Mouse (Mus musculus) limb, embryonic 13.5 days (tissue): ENCODE measurements at regions not wholly inside any gene's neighbourhood (a gene's known extent, or its start where the extent isn't known, plus 50 kb on each side); places are given as distances from the start of the nearest gene placed in this dataset.
"Not testable (repeated sequence)": the region's sequence is repeated elsewhere in the genome, so short reads cannot be mapped to it uniquely, and the experiment has no call there.

Experiments used
- ATAC-seq: fragments of 200-750 bp; cut with Nextera tagmentation; 2 replicates; pipeline ENCODE4 v1.8.0; 2017; ENCODE audit warnings: low read depth, moderate number of reproducible peaks, moderate TSS enrichment; ENCODE audit not compliant: low FRiP score
- H3K27ac ChIP-seq: fragments of 300-500 bp; sonication (generic); 2 replicates; pipeline ENCODE4 v1.5.1; 2015; ENCODE audit warnings: inconsistent platforms, mild to moderate bottlenecking, moderate library complexity
- H3K27me3 ChIP-seq: fragments of 300-500 bp; sonication (generic); 2 replicates; pipeline ENCODE4 v1.6.1; 2015; ENCODE audit warnings: mild to moderate bottlenecking, inconsistent platforms
- H3K36me3 ChIP-seq: fragments of 300-500 bp; sonication (generic); 2 replicates; pipeline ENCODE4 v1.6.1; 2015; ENCODE audit warnings: inconsistent platforms, mild to moderate bottlenecking, moderate library complexity
- H3K4me1 ChIP-seq: fragments of 300-500 bp; sonication (generic); 2 replicates; pipeline ENCODE4 v1.6.1; 2015; ENCODE audit warnings: inconsistent platforms
- H3K4me2 ChIP-seq: fragments of 300-500 bp; sonication (generic); replicated peaks from 2 replicates; pipeline ENCODE4 v1.6.1; 2015; ENCODE audit warnings: inconsistent platforms, mild to moderate bottlenecking, moderate library complexity
- H3K4me3 ChIP-seq: fragments of 300-500 bp; sonication (generic); 2 replicates; pipeline ENCODE4 v1.5.1; 2015; ENCODE audit warnings: moderate library complexity, mild to moderate bottlenecking, inconsistent platforms
- H3K9ac ChIP-seq: fragments of 300-500 bp; sonication (generic); 2 replicates; pipeline ENCODE4 v1.6.1; 2015; ENCODE audit warnings: mild to moderate bottlenecking, inconsistent platforms
- H3K9me3 ChIP-seq: fragments of 300-500 bp; sonication (generic); 2 replicates; pipeline ENCODE4 v1.6.1; 2016; ENCODE audit warnings: inconsistent platforms
- WGBS: fragments of 180-500 bp; shearing (Covaris S2); methylation state at CpG from one replicate; pipeline ENCODE4 v1.1.7; 2015; 5-methylcytosine and 5-hydroxymethylcytosine counted together

DNA sequence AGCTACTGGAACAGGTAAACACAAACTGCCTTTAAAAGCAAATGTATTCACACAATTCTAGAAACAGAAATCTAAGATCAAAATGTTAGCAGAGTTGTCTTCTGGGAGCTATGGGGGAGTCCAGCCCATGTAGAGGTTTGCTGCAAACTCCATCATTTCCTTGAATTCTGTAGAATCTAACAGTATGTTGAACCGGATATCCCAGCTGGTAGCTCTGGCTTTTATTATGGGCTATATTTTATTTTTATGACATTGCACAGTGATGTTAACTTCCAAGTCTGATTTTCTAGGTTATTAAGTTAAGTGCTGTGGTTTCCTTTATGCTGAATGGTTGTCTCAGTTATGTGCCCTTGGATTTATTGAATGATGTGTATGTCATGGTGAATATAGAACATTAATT, 136.3 kb downstream of the AI429214 start:
- ATAC-seq, result peak; percentile 51; the same call in 1 of the 2 replicates
- H3K4me1 ChIP-seq, result 0 out of 2 replicates have a peak, but pooled peaks cover 5% of the 10 kb centered on the region
- H3K9me3 ChIP-seq, result no peaks in the 10 kb centered on the region
- no peak overlapping the region for H3K27ac ChIP-seq
- no peak overlapping the region for H3K4me3 ChIP-seq
- H3K4me2 ChIP-seq, result no peak overlapping the region
- no peaks in the 10 kb centered on the region for H3K36me3 ChIP-seq
- H3K27me3 ChIP-seq, result peaks cover 4% of the 10 kb centered on the region; the same call in 1 of the 2 replicates
- no peak overlapping the region for H3K9ac ChIP-seq
- 13% methylated on average over 1 of the region's 1 CpGs for WGBS

DNA sequence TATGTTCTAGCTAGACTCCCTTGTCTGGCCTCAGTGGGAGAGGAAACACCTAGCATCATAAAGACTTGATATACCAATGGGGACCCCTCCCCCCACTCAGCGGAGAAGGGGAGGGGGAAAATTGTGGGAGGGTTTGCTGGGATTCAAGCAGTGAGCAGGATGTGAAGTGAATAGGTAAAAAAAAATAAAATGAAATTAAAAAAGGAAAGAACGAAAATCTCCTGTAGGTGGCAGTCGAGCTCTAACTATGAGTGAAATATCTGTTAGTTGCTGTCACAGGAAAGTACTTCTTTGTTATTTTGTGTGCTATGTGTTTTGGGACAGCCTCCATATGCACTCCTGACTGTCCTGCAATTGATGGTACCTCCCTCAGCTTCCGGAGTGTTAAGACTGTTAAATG, 138.6 kb downstream of the AI429214 start:
- Histone ChIP-seq H3K9me3 (no peaks in the 10 kb centered on the region), H3K27ac (no peak overlapping the region), H3K27me3 (peaks cover 4% of the 10 kb centered on the region; the same call in 1 of the 2 replicates), H3K9ac (no peak overlapping the region), H3K4me2 (no peak overlapping the region), H3K36me3 (no peaks in the 10 kb centered on the region), H3K4me3 (no peak overlapping the region), H3K4me1 (0 out of 2 replicates have a peak, but pooled peaks cover 5% of the 10 kb centered on the region)
- no peak for ATAC-seq
- WGBS, result 14% methylated on average over 4 of the region's 4 CpGs

DNA sequence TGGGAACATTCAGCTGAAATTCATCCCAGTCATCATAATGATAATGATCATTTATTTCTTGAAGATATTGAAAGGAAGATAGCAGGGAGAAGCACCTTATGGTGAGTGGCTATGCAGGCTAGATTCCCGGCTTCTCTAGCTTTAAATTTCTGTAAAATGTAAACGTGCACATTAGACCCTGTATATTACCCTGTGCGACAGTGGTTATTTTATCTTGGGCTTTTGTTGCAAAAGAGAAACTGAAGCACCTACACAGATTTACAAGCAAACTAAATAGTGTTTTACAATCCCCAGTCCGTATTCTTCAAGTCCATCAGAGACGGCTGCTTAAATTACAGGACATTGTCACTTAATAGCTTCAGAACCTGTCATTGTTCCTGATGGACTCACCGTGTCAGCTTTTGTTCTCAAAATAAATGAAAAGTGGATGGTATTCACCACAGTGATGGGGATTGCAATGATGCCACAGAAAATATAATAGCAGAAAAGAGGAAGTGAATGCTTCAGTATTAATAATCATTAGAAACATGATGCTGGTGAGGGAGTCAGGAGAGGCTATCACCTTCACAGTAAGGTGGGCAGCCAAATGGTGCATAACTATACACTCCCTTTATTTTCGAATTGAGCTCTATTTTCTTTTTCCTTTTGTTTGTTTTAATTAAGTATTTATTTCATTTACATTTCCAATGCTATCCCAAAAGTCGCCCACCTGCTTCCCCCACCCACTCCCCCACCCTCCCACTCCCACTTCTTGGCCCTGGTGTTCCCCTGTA, 141.0 kb downstream of the AI429214 start:
- Histone ChIP-seq H3K4me3 (no peak overlapping the region), H3K4me1 (0 out of 2 replicates have a peak, but pooled peaks cover 3% of the 10 kb centered on the region)

GRCm38 (mm10) chr8:37150286-37150685, 156.9 kb downstream of the AI429214 start:
- no peak overlapping the region for H3K4me3 ChIP-seq
- WGBS, result 59% methylated on average over 1 of the region's 1 CpGs
- H3K4me2 ChIP-seq, result no peak overlapping the region
- H3K36me3 ChIP-seq, result no peaks in the 10 kb centered on the region
- H3K27me3 ChIP-seq, result no peaks in the 10 kb centered on the region
- no peak overlapping the region for H3K27ac ChIP-seq
- H3K9ac ChIP-seq, result no peak overlapping the region
- no peak for ATAC-seq
- H3K4me1 ChIP-seq, result no peaks in the 10 kb centered on the region
- no peaks in the 10 kb centered on the region for H3K9me3 ChIP-seq

More for the DNA sequence above, 141.0 kb downstream of the AI429214 start:
- ATAC-seq, result no peak
- H3K9ac ChIP-seq, result no peak overlapping the region
- H3K27me3 ChIP-seq, result peaks cover 4% of the 10 kb centered on the region; the same call in 1 of the 2 replicates
- WGBS, result 68% methylated on average over 8 of the region's 8 CpGs
- H3K36me3 ChIP-seq, result no peaks in the 10 kb centered on the region
- no peaks in the 10 kb centered on the region for H3K9me3 ChIP-seq
- H3K27ac ChIP-seq, result no peak overlapping the region
- no peak overlapping the region for H3K4me2 ChIP-seq

GRCm38 (mm10) chr8:37154361-37154760, 161.0 kb downstream of the AI429214 start:
- no peak overlapping the region for H3K9ac ChIP-seq
- 83% methylated on average over 7 of the region's 7 CpGs for WGBS
- H3K27me3 ChIP-seq, result no peaks in the 10 kb centered on the region
- ATAC-seq, result no peak
- H3K4me3 ChIP-seq, result no peak overlapping the region
- no peaks in the 10 kb centered on the region for H3K9me3 ChIP-seq
- H3K4me2 ChIP-seq, result no peak overlapping the region
- H3K27ac ChIP-seq, result no peak overlapping the region
- H3K36me3 ChIP-seq, result no peaks in the 10 kb centered on the region
- no peaks in the 10 kb centered on the region for H3K4me1 ChIP-seq

GRCm38 (mm10) chr8:37154946-37155345, 161.5 kb downstream of the AI429214 start:
- Histone ChIP-seq H3K9ac (no peak overlapping the region), H3K36me3 (no peaks in the 10 kb centered on the region), H3K4me3 (no peak overlapping the region), H3K27ac (no peak overlapping the region), H3K4me1 (no peaks in the 10 kb centered on the region), H3K9me3 (no peaks in the 10 kb centered on the region), H3K27me3 (no peaks in the 10 kb centered on the region), H3K4me2 (no peak overlapping the region)
- 84% methylated on average over 8 of the region's 8 CpGs for WGBS
- ATAC-seq, result no peak

DNA sequence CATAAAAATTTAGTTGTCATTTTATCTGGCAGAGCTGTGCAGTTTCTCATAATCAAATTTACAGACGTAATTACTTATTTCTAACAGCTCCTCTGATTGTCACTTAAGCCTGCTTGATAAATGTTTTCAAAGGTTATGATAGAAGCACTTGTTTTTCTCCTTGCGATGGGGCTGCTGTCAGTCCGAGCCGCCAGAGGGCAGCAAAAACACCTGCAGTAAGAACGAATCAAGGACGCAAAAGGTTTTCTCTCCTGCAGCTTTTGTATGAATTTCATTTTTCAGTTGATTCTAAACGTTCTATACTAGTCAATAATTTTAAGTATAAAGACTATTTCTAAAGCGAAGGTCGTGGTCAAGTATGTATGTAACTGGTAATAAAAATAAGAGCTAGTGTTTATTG, 166.1 kb downstream of the AI429214 start:
- Histone ChIP-seq H3K9ac (no peak overlapping the region), H3K4me3 (no peak overlapping the region), H3K27ac (no peak overlapping the region), H3K9me3 (no peaks in the 10 kb centered on the region), H3K4me2 (no peak overlapping the region), H3K27me3 (no peaks in the 10 kb centered on the region), H3K4me1 (no peaks in the 10 kb centered on the region), H3K36me3 (no peaks in the 10 kb centered on the region)
- 8% methylated on average over 9 of the region's 9 CpGs for WGBS
- ATAC-seq, result no peak

DNA sequence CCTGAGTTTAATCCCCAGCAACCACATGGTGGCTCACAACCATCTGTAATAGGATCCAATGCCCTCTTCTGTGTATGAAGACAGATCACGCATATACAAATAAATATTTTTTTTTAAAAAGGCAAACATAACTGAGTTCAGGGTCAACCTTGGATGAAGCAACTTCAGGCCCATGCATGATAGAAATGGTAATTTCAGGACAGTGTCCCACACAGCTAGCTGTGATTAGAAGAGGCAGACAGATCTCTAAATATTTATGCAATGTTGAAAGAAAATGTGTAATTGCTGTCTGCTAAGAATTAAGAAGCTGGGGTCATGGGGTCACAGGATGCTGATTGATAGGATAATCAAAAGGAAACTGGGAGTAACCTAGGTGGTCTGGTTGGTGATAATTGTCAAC, 203.5 kb downstream of the AI429214 start:
- Histone ChIP-seq H3K9me3 (no peaks in the 10 kb centered on the region), H3K4me3 (no peak overlapping the region), H3K36me3 (no peaks in the 10 kb centered on the region), H3K4me1 (no peaks in the 10 kb centered on the region), H3K27me3 (no peaks in the 10 kb centered on the region), H3K27ac (no peak overlapping the region), H3K9ac (no peak overlapping the region), H3K4me2 (no peak overlapping the region)
- 87% methylated on average over 1 of the region's 1 CpGs for WGBS
- ATAC-seq, result no peak

- Histone ChIP-seq H3K9me3 (no peaks in the 10 kb centered on the region), H3K9ac (no peak overlapping the region), H3K27me3 (no peaks in the 10 kb centered on the region), H3K36me3 (no peaks in the 10 kb centered on the region), H3K27ac (no peak overlapping the region), H3K4me3 (no peak overlapping the region), H3K4me2 (no peak overlapping the region), H3K4me1 (no peaks in the 10 kb centered on the region)
- no peak for ATAC-seq
- 83% methylated on average over 4 of the region's 4 CpGs for WGBS
Observed at GRCm38 (mm10) chr8:37215894-37216293, 222.5 kb downstream of the AI429214 start.

DNA sequence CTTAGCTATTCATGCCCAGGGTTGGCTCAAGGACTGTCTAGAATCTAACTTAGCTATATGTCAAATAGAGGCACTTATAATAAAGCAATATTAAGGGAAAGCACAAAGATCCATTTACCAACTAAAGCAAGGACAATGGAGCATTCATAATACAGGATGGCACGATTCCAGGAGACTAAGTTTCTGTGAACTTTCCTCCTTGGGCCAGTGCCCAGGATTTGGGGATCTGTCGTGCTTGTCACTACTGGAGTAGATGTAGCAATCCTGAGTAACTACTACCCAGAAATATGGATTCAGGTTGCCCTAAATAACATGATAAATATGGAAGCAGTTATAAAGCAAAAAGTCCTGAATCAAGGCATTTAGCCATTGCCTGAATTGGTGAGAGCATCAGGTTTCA, 233.7 kb downstream of the AI429214 start:
- H3K4me2 ChIP-seq, result no peak overlapping the region
- H3K27me3 ChIP-seq, result no peaks in the 10 kb centered on the region
- H3K9ac ChIP-seq, result no peak overlapping the region
- no peaks in the 10 kb centered on the region for H3K9me3 ChIP-seq
- no peak overlapping the region for H3K27ac ChIP-seq
- WGBS, result 67% methylated on average over 2 of the region's 2 CpGs
- no peak overlapping the region for H3K4me3 ChIP-seq
- H3K36me3 ChIP-seq, result no peaks in the 10 kb centered on the region
- no peaks in the 10 kb centered on the region for H3K4me1 ChIP-seq
- ATAC-seq, result no peak

- H3K4me3 ChIP-seq, result no peak overlapping the region
- no peak overlapping the region for H3K4me2 ChIP-seq
- H3K36me3 ChIP-seq, result no peaks in the 10 kb centered on the region
- no peaks in the 10 kb centered on the region for H3K27me3 ChIP-seq
- H3K27ac ChIP-seq, result no peak overlapping the region
- ATAC-seq, result no peak
- no peaks in the 10 kb centered on the region for H3K9me3 ChIP-seq
- no peaks in the 10 kb centered on the region for H3K4me1 ChIP-seq
- H3K9ac ChIP-seq, result no peak overlapping the region
- 76% methylated on average over 2 of the region's 2 CpGs for WGBS
Observed at GRCm38 (mm10) chr8:37237306-37237705, 243.9 kb downstream of the AI429214 start.

DNA sequence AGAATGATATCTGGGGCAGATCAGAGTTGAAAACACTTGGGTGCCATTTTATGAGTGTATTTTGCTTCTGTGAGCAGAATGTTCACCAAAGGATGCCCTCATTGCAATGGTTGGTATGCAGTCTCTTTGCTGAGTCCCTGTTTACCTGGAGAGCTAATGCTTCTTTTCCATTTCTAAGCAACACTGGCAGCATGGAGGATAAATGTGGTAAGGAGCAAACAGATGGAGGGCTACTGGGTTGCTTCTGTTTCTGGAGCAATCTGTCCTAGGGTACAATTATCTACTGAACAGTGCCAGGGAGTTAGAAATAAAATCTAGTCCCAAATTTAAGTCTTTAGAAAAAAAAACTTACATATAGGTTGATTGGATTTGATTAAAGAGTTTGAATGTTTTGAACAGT, 245.9 kb downstream of the AI429214 start:
- H3K9me3 ChIP-seq, result no peaks in the 10 kb centered on the region
- no peaks in the 10 kb centered on the region for H3K4me1 ChIP-seq
- ATAC-seq, result no peak
- H3K4me2 ChIP-seq, result no peak overlapping the region
- no peak overlapping the region for H3K9ac ChIP-seq
- no peaks in the 10 kb centered on the region for H3K36me3 ChIP-seq
- H3K27ac ChIP-seq, result no peak overlapping the region
- no peaks in the 10 kb centered on the region for H3K27me3 ChIP-seq
- H3K4me3 ChIP-seq, result no peak overlapping the region

DNA sequence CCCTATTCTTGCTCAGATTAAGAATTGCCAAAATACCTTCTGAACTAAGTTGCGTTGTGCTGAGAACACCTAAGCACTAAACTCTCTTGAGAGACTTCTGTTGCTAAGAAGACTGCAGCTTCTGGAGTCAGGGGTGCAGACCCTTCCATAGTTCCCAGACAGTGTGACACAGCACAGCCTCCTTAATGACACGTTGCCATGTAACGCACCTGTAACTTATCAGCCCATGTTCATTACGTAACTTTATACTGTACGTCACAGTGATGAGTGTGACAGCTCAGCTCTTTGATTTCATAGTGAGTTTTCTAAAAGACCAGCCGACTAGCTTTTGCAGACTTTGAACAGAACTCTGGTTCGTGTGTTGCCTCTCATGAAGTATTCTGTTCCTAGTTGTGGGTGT, 257.8 kb downstream of the AI429214 start:
- not testable (repeated sequence) for ATAC-seq, H3K36me3 ChIP-seq, H3K27me3 ChIP-seq, H3K4me2 ChIP-seq, H3K9me3 ChIP-seq, H3K9ac ChIP-seq, H3K4me1 ChIP-seq, H3K27ac ChIP-seq, H3K4me3 ChIP-seq
- WGBS, result 54% methylated on average over 7 of the region's 7 CpGs
